Mouse (Mus musculus) 416B (cell line): ENCODE results near the gene Col6a1.

Experiments used
- DNase-seq: peaks from one replicate; pipeline ENCODE4 v3.0.0; 2011; ENCODE audit warnings: low read depth

The Col6a1 gene

GRCm38 (mm10) chr10:76724231-76724736 lies 1.7 kb downstream of the Col6a1 start:
- DNase-seq, result no peak

GRCm38 (mm10) chr10:76722751-76723450 lies 3.1 kb downstream of the Col6a1 start:
- DNase-seq, result no peak

- DNase-seq, result no peak
Measured at GRCm38 (mm10) chr10:76721746-76722145, 4.2 kb downstream of the Col6a1 start.

- DNase-seq, result no peak
Measured at GRCm38 (mm10) chr10:76721216-76721615, 4.8 kb downstream of the Col6a1 start.

- DNase-seq, result no peak
Measured at GRCm38 (mm10) chr10:76717631-76718030, 8.3 kb downstream of the Col6a1 start.

GRCm38 (mm10) chr10:76717026-76717425 lies 8.9 kb downstream of the Col6a1 start:
- DNase-seq, result no peak

GRCm38 (mm10) chr10:76714303-76714702 lies 11.7 kb downstream of the Col6a1 start:
- DNase-seq, result no peak

GRCm38 (mm10) chr10:76712500-76712899 lies 13.5 kb downstream of the Col6a1 start:
- DNase-seq, result no peak

- no peak for DNase-seq
Measured at GRCm38 (mm10) chr10:76711331-76711730, 14.6 kb downstream of the Col6a1 start.

GRCm38 (mm10) chr10:76708465-76708864 lies 17.5 kb downstream of the Col6a1 start:
- DNase-seq, result no peak

- no peak for DNase-seq
Measured at GRCm38 (mm10) chr10:76707584-76707983, 18.4 kb downstream of the Col6a1 start.

- no peak for DNase-seq
Measured at GRCm38 (mm10) chr10:76707001-76707400, 19.0 kb downstream of the Col6a1 start.

- DNase-seq, result no peak
Measured at GRCm38 (mm10) chr10:76704358-76704757, 21.6 kb downstream of the Col6a1 start.

GRCm38 (mm10) chr10:76701446-76701845 lies 24.5 kb downstream of the Col6a1 start:
- DNase-seq, result no peak

GRCm38 (mm10) chr10:76699816-76700215 lies 26.2 kb downstream of the Col6a1 start:
- no peak for DNase-seq

GRCm38 (mm10) chr10:76695283-76695885 lies 30.6 kb downstream of the Col6a1 start:
- DNase-seq, result no peak

GRCm38 (mm10) chr10:76694765-76695164 lies 31.2 kb downstream of the Col6a1 start:
- no peak for DNase-seq

- DNase-seq, result no peak
Measured at GRCm38 (mm10) chr10:76693446-76693845, 32.5 kb downstream of the Col6a1 start.

- no peak for DNase-seq
Measured at GRCm38 (mm10) chr10:76685451-76686017, 40.4 kb downstream of the Col6a1 start.

GRCm38 (mm10) chr10:76683977-76684376 lies 42.0 kb downstream of the Col6a1 start:
- DNase-seq, result no peak

GRCm38 (mm10) chr10:76683461-76683860 lies 42.5 kb downstream of the Col6a1 start:
- no peak for DNase-seq

GRCm38 (mm10) chr10:76681882-76682281 lies 44.1 kb downstream of the Col6a1 start:
- DNase-seq, result no peak
